Mouse (Mus musculus): ENCODE measurements around the gene Camsap1.

GRCm38 (mm10) chr2:26019923-26020322 lies 36.8 kb upstream of the Camsap1 start:
- no peak for TF ChIP-seq EP300 (IDR thresholded peaks at IDR 0.05; ENCODE audit: insufficient read depth, low read depth, low read length)
- no peak for TF ChIP-seq POLR2A (IDR thresholded peaks at IDR 0.05; ENCODE audit: insufficient read depth, low read length)
- TF ChIP-seq CTCF (IDR thresholded peaks at IDR 0.05; ENCODE audit: low read depth, low read length), result no peak

Data from ES-Bruce4 (cell line).